Mouse (Mus musculus) v-Abl transformed pro-B cells (cell line): ENCODE data around the gene Hddc3.

ENCODE experiments used
- in situ Hi-C, 2 experiments: fragments of 400-800 bp; cut with MboI; formaldehyde crosslinking; loops; one replicate each; pipeline ENCODE4 v1.15.1; 2025; ENCODE audit not compliant: unreplicated experiment in 2 of 2

The Hddc3 gene

DNA sequence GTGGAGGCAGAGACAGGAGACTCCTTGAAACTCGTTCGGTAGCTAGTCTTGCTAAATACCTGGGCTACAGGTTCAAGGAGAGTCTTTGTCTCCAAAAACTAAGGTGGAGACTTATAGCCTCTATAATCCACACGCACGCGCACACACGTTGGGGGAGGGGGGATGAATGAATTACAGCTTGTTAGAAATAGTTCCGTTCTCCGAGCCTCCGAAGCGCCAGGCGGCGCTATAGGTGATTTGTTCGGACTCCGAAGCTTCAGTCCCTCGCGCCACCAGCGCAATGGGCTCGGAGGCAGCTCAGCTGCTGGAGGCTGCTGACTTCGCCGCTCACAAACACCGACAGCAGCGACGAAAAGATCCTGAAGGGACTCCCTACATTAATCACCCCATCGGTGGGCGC, at the start of gene Hddc3:
Gene Hddc3, plus strand, starts transcription at position 247 of the 400 bp plus-strand sequence.
- in situ Hi-C loops, result loop anchor here (5.0 kb wide), 1 partner anchor 34 kb away; no protein-coding TSS in a partner anchor

DNA sequence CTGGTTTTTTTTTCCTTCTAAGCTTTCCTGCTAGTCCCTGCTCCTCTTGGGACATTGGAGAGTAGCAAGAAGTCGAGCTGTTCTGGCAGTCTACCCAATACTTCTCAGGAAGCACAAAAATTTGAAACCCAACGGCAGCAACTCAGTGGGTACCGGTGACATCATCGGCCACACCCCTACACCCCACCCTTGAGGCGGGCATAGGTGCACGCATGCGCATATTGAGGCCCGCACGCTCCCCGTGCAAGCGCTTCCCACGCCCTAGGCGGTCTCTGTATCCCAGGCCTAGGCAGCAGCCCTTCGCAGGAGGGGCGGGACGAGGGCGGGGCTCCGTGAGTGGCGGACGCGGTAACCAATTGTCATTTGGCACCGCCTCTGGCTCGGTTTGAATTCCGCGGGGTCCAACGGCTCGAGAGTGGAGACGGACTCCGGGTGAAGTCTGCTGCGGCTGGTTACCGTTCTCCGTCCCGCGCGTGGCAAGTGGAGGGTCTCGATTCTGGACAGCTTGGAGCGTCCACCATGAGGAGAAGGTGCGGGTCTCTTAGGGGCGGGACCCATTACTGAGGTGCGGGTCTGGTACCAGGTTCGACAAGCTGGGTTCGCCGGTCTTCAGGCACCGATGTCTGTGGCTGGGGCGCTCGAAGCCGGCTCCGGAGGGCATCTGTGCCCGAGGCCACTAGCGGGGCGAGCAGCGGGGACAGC, 48.7 kb upstream of the Hddc3 start, which contains the start of gene Prc1:
Gene Prc1, plus strand, starts transcription at position 389 of the 702 bp plus-strand sequence.
- in situ Hi-C loops, result no loop called here

DNA sequence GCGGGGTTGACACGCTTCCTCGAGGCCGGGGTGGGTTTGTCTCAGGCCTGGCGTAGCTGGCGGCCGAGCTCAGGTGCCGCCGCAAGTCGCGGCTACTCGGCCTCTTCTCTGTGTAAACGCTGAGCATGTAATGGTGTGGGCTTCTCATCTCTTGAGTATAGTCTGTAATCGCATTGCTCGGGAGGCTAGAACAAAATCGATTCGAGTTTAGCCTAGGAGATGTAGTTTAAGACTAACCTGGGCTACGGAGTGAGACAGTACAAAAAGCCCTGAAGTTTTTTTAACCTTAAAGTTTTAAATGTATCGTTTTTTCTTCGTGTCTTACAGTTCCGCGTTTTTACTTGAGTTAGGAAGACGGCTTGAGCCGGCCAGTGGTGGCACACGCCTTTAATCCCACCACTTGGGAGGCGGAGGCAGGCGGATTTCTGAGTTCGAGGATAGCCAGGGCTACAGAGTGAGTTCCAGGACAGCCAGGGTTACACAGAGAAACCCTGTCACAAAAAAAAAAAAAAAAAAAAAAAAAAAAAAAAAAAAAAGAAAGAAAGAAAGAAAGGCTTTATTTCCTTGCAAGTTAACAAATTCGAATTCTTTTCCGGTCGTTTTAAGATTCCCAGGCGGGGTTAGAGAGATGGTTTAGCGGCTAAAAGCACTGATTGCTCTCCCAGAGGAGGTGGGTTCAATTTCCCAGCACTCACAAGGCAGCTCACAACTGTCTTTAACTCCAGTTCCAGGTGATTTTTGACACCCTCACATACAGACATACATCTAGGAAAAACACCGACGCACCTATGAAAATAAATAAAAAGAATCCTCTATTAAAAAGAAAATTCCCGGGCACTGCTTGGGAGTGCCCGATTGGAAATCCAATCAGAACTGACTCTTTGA, 47.9 kb upstream of the Hddc3 start:
- in situ Hi-C loops, result no loop called here

DNA sequence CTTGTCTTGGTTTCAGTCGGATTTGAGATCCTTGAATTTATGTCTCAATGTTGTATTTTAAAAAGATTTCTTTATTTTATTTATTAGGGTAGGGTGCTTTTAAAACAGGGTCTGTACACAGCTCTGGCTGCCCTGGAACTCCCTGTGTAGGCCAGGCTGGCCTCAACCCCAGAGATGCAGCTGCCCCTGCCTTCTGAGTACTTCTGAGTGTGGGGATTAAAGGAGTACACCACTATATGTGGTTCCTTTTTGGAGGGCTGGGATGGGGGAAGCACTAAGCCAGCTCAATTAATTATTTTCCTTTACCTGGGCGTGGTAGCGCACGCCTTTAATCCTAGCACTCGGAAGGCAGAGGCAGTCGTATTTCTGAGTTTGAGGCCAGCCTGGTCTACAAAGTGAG, 46.4 kb upstream of the Hddc3 start:
- in situ Hi-C loops, result no loop called here

DNA sequence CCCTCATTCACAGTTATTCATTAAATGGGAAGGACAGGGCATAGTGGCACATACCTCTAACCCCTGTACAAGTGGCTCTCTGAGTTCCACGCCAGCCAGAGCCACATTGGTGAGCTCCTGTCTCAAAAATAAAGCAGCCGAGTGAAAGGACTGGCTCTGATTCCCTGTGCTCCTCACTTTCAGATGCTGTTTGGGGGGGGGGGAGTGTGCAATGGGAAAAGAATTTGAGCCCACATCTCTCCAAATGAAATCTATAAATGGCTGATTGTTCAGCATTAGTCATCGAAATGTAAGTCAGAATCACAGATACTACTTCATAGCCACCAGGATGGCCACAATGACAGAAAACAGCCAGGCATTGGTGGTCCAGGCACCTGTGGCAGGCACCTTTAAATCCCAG, 45.9 kb upstream of the Hddc3 start:
- in situ Hi-C loops, result no loop called here

DNA sequence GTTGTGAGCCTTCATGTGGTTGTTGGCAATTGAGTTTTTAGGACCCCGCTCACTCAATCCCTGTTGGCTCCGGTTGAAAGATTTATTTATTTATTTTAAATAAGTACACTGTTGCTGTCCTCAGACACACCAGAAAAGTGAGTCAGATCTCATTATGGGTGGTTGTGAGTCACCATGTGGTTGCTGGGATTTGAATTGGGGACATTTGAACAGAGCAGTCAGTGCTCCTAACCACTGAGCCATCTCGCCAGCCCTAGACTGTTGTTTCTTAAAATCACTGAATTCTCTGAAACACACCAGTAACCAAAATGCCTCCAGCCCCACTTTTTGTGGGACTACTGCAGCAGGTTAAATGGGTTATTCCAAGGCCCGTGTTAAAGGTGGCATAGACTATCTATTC, 44.1 kb upstream of the Hddc3 start:
- in situ Hi-C loops, result no loop called here

DNA sequence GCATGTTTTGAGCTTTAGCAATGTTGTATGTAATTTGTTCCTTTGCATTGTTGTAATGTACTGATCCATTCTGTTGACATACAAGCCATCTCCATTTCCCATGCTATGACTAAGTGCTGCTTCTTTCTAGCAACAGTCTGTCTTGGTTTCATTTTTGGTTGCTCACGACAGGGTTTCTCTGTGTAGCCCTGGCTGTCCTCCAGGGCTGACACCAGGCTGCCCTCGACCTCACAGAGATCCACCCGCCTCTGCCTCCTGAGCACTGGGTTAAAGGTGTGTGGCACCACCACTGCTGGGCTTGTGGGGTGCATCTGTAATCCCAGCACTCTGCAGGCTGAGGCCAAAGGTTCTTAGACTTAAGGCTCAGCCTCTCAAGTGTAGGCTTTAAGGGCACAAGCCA, 43.3 kb upstream of the Hddc3 start:
- in situ Hi-C loops, result no loop called here

DNA sequence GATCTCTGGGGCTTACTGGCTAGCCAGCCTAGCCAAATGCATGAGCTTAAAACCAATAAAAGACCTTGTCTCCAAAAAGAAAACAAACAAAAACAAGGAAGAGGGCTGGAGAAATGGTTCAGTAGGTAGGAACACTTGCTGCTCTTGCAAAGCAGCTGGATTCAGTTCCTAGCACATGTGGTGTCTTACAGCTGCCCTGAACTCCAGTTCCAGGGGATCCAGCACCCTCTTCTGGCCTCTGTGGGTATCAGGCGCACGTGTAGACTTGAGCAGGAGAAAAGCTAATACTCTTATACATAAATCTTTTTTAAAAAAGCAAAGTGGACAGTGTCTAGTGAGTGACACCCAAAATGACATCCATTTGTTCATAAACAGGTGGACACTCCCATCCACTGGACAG, 41.4 kb upstream of the Hddc3 start:
- in situ Hi-C loops, result loop anchor here in 1 of 2 experiments (25.0 kb wide), 1 partner anchor 514 kb away; the partner anchor contains the start of gene Mesp1

DNA sequence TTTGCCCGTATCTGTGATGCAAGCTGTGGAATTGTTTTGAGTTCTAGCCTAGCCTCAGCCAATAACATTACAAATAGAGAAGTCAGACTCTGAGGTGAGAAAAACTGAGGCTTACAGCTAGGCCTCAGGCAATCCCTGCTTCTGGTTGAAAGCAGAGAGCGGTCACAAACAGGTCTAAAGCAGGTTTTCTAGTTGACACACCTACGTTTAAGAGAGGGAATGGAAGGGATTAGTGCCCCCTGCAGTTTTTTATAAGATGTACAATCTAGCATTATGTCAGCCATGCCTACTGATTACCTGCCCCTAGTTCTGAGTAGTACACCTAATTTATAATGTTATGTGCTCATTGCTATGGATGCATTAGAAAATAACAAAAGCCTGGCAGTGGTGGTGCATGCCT, 35.1 kb upstream of the Hddc3 start:
- in situ Hi-C loops, result loop anchor here in 1 of 2 experiments (25.0 kb wide), 1 partner anchor 520 kb away; the partner anchor contains the start of gene Mesp1

DNA sequence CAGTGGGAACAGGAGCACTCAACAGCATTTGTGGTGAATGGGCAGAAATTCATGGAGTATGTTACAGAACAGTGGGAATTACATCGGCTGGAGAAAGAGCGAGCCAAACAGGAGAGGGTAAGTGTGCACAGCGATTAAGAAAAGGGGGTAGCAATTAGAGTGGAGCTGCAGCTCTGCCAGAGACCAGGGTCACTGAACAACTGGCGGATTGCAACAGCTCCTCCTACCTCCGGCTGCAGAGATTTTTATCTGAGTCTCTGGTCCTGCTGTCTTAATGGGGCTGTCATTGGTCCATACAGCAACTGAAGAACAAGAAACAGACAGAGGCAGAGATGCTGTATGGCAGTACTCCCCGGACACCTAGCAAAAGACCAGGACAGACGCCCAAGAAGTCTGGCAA, 32.1 kb upstream of the Hddc3 start:
- in situ Hi-C loops, result loop anchor here in 1 of 2 experiments (25.0 kb wide), 1 partner anchor 523 kb away; the partner anchor contains the start of gene Mesp1

DNA sequence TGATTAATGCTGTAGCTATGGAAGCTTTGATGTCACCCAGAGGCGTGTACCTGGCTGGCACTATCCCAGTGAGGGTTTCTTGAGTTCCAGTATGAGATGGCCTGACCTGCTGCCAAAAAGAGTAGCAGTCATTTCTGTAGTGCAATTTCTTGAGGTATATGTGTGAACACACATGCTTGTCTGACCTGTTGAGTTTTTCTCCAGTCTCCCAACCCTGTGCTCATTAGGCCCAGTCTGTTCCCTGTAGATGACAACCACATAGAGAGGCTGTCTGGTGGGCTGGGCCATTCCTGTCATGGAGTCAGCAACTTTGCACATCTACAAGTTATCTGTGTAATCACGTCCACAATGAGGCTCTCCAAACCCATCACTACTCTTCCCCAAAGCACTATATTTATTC, 27.2 kb upstream of the Hddc3 start:
- in situ Hi-C loops, result loop anchor here in 1 of 2 experiments (25.0 kb wide), 1 partner anchor 528 kb away; the partner anchor contains the start of gene Mesp1

DNA sequence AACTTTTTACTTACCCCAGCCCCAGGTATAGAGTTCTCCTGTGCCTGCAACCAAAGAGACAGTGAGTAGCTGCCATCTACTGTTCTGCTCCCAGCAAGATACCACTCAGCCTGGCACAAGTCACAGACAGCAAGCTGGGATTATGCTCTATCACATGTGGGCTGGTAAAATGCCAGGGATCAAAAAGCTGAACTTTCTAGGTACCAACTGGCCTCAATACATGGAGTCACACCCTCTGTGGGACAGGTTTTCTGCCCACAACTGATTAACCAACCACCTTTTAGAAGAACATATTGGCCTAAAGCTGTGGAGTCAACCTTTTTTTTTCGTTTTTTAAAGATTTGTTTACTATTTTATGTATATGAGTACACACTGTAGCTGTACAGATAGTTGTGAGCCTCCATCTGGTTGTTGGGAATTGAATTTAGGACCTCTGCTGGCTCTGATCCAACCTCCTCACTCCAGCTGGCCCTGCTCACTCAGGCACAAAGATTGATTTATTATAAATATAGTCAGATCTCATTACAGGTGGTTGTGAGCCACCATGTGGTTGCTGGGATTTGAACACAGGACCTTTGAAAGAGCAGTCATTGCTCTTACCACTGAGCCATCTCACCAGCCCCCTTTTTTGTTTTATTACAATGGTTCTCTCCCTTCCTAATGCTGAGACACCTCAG, 25.3 kb upstream of the Hddc3 start:
- in situ Hi-C loops, result loop anchor here in 1 of 2 experiments (25.0 kb wide), 1 partner anchor 530 kb away; the partner anchor contains the start of gene Mesp1

DNA sequence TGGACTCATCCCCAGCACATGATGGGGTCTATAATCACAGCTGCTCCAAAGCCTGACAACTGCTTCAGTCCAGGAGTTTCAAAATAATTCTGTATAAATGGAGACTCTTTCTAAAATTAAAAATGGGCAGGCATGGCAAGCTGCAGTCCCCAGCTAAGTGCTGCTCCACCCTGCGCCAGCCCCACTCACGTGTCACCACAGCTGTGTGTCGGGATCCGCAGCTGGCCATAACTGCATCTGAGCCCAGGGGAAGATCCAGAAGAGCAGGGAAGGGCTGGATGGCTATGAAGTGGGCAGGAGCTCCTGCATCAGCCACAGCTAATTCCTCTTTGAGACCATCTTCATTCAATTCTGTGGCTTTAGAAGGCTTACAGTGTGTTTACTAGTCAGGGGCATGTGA, 24.2 kb upstream of the Hddc3 start:
- in situ Hi-C loops, result loop anchor here in 1 of 2 experiments (25.0 kb wide), 1 partner anchor 531 kb away; the partner anchor contains the start of gene Mesp1

DNA sequence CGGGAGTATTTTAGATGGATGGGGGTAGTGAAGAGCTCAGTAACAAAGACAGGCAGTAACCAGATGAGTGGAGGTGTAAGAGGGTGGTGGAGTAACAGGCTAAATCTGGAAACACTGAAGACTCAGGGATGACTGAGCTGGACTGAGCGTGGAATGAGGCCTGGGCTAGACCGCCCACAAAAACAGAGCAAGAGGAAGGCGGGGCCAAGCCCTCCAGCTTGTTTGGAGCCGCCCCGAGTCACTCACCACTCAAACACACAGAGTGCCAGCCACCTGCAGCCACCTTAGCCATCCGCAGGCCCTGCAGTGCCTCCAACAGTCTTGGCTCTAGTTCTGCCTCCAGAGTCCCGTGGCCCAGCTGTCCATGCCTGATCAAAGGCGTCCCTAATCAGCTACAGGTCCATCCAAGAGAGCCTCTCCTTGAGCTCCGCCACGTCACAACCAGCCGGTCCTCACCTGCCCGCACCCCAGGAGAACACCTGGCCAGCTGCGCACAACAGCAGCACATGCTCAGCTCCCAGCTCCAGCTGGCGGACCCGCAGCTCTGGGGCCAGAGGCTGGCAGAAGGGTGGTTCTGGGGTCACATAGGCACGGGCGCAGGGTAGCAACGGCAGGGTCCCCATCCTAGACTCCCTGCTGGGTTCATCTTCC, 22.9 kb upstream of the Hddc3 start:
- in situ Hi-C loops, result loop anchor here in 1 of 2 experiments (25.0 kb wide), 1 partner anchor 533 kb away; the partner anchor contains the start of gene Mesp1

DNA sequence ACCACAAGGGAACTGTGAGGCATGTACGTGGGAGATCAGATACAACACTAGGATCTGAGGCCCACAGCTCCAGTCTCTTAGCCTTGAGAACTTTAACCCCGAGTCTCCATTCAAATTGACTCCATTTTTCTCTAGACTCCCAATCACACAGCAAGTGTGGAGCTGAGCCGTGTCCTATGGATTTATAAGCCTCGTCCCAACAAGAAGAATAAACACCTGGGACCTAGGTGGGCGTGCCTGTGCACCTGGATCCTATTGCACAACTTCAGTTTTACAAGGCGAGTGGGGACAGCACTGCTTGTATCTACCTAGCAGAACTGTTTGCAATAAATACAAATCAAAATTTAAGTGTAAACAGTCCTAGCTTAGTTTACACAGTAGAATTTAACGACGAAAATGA, 19.6 kb upstream of the Hddc3 start:
- in situ Hi-C loops, result loop anchor here in 1 of 2 experiments (25.0 kb wide), 1 partner anchor 536 kb away; the partner anchor contains the start of gene Mesp1

DNA sequence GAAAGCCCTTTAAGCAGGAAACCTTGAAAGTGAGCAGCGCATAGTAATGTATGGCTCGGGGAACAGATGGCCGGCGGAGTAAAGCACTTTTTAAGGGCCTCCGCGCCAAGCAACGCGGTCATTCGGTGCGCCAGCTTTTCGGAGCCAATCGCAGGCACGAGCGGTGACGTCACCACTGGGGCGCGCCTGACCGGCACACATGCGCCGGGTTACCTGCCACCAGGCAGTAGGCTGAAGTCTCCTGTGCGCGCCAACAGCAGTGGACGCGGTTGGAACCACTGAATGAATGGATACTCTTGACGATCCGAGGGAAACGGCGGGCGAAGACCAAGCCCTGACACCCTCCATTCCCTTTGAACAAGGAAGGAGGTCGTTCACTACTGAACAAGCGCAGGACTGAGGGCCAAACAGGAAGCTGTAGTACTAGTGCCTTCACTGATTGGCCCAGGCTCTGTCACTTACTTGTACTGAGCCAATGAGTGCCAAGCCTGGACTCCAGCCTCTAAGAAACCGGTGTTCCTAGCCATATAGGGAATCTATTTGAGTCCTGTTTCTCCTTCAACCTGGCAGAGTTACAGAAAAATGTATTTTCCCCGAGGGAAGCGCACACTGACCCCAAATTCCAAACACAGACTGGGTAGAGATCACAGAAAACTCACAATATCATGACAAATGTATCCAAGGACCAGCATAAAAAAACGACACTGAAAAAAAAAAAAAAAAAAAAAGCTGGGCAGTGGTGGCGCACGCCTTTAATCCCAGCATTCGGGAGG, 18.7 kb upstream of the Hddc3 start, which contains the start of gene Rccd1:
Gene Rccd1, minus strand, starts transcription at position 412 of the 773 bp plus-strand sequence.
- in situ Hi-C loops, result loop anchor here in 1 of 2 experiments (25.0 kb wide), 1 partner anchor 537 kb away; the partner anchor contains the start of gene Mesp1

DNA sequence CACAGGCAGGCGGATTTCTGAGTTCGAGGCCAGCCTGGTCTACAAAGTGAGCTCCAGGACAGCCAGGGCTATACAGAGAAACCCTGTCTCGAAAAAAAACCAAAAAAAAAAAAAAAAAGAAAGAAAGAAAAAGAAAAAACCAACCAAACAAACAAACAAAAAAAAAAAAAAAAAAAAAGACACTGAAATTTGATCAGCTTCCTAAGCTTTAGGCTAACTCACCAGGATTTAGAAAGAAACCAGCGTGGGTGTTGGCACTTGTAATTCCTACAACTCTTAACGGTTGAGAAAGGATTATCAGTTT, 18.1 kb upstream of the Hddc3 start:
- in situ Hi-C loops, result loop anchor here in 1 of 2 experiments (25.0 kb wide), 1 partner anchor 537 kb away; the partner anchor contains the start of gene Mesp1

DNA sequence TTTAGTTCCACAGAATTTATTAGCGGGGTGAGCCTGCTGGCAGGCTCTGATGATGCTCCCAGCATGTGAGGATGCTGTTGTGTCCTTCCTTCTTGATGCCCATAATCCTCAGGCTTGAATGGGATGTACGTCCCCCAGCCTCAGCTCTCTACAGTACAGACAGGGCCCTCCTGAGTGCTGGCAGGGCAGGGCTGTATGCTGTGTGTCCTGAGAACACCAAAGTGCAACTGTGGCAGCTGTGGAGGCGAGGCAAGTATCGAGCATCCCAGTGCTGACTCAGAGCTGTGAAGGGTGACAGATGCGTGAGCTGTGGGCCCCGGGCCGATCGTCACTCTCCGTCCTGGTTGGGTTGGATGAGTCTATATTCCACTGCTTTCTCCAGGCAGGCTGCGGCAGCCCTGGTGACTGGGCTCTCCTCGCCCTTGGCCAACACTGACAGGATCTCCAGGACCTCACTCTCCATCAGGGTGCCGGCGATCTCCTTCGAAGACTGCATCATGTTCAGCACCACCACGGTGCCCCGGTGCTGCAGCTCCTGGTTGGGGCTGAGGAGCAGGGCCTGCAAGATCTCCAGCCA, 17.5 kb upstream of the Hddc3 start:
- in situ Hi-C loops, result no loop called here

DNA sequence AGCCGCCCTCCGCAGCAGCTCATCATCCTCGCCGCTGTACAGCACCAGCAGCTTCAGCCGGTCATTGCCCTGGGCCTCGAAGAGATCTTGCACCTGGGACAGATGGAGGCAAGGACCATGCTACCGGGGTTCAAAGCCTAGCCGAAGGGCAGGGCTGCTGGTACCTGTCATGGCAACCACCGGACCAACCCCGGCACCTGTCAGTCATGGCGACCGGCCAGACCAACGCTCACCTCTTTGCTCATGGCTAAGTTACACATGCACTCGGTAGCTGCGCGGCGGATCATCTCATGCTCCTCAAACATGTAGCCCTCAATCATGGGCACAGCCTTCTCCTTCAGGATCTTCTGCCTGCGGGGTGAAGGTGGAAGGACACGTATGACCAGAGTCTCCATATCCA, 16.8 kb upstream of the Hddc3 start:
- in situ Hi-C loops, result no loop called here
